Mouse (Mus musculus) embryonic facial prominence, embryonic 15.5 days (tissue): ENCODE measurements at regions not wholly inside any gene's neighbourhood (a gene's known extent, or its start where the extent isn't known, plus 50 kb on each side); places are given as distances from the start of the nearest gene placed in this dataset.

Source experiments
- ATAC-seq: fragments of 200-750 bp; cut with Nextera tagmentation; 2 replicates; pipeline ENCODE4 v1.8.0; 2017; ENCODE audit warnings: low read depth, moderate TSS enrichment; ENCODE audit not compliant: insufficient number of reproducible peaks, low FRiP score, low TSS enrichment
- H3K27ac ChIP-seq: fragments of 300-500 bp; sonication (generic); replicated peaks from 2 replicates; pipeline ENCODE4 v1.5.1; 2015; ENCODE audit warnings: mild to moderate bottlenecking, inconsistent platforms
- H3K27me3 ChIP-seq: fragments of 300-500 bp; sonication (generic); 2 replicates; pipeline ENCODE4 v1.6.1; 2015; ENCODE audit warnings: inconsistent platforms
- H3K36me3 ChIP-seq: fragments of 300-500 bp; sonication (generic); 2 replicates; pipeline ENCODE4 v1.6.1; 2015; ENCODE audit warnings: mild to moderate bottlenecking, inconsistent platforms
- H3K4me1 ChIP-seq: fragments of 300-500 bp; sonication (generic); 2 replicates; pipeline ENCODE4 v1.6.1; 2015; ENCODE audit warnings: inconsistent platforms
- H3K4me2 ChIP-seq: fragments of 300-500 bp; sonication (generic); replicated peaks from 2 replicates; pipeline ENCODE4 v1.6.1; 2015; ENCODE audit warnings: mild to moderate bottlenecking, inconsistent platforms
- H3K4me3 ChIP-seq: fragments of 300-500 bp; sonication (generic); replicated peaks from 2 replicates; pipeline ENCODE4 v1.5.1; 2015; ENCODE audit warnings: mild to moderate bottlenecking, inconsistent platforms
- H3K9ac ChIP-seq: fragments of 300-500 bp; sonication (generic); 2 replicates; pipeline ENCODE4 v1.6.1; 2015; ENCODE audit warnings: inconsistent platforms
- H3K9me3 ChIP-seq: fragments of 300-500 bp; sonication (generic); replicated peaks from 2 replicates; pipeline ENCODE4 v1.6.1; 2016; ENCODE audit warnings: inconsistent platforms
- WGBS: fragments of 180-500 bp; shearing (Covaris S2); methylation state at CpG from one replicate; pipeline ENCODE4 v1.1.7; 2015; 5-methylcytosine and 5-hydroxymethylcytosine counted together

DNA sequence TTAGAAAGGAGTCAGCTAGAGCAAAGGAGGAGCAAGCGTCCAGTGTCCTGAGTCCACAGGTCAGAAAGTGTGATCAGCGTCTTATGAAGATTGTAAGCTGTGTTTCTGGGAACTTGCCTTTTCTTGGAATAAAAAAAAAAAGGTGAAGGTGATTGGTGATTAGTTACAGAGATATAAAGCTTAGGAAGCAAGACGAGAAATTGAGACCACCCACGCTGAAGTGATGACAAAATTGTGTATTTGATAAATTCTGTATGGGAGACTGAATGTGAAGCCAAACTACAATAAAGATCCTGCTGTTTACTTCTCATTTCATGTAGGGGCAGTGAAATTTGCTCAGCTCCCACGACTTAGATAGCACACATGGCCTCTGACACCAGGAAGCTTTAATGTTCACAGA, 109.0 kb upstream of the Spats2l start:
- no peak for ATAC-seq
- H3K4me2 ChIP-seq: no peak overlapping the region
- WGBS: 63% methylated on average over 5 of the region's 5 CpGs

DNA sequence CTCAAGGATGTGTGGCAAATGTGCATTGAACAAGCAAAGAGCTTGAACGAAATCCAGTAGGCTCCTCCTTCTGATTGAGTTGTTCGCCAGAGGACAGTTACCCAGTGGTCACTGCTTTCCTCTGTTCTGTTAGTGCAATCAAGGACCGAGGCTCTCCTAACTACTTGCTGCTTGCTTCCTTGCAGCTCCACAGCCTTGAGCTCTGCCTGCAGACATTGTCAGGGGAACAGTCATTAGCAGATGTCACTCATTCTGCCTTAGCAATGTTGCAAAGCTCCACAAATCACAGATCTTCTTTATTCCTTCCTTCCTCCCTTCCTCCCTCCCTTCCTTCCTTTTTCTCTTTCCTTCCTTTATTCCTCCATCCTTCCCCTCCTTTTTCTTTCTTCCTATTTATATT, 108.2 kb upstream of the Spats2l start:
- no peaks in the 10 kb centered on the region for H3K36me3 ChIP-seq
- H3K4me1 ChIP-seq: no peaks in the 10 kb centered on the region
- H3K4me2 ChIP-seq: no peak overlapping the region
- H3K27me3 ChIP-seq: no peaks in the 10 kb centered on the region
- H3K27ac ChIP-seq: no peak overlapping the region
- H3K9ac ChIP-seq: no peak overlapping the region
- no peak for ATAC-seq
- H3K4me3 ChIP-seq: no peak overlapping the region
- no peaks in the 10 kb centered on the region for H3K9me3 ChIP-seq
- 54% methylated on average over 3 of the region's 3 CpGs for WGBS

More for the DNA sequence above, 109.0 kb upstream of the Spats2l start:
- Histone ChIP-seq H3K4me3 (no peak overlapping the region), H3K4me1 (no peaks in the 10 kb centered on the region), H3K36me3 (no peaks in the 10 kb centered on the region), H3K27ac (no peak overlapping the region), H3K9me3 (no peaks in the 10 kb centered on the region), H3K9ac (no peak overlapping the region), H3K27me3 (no peaks in the 10 kb centered on the region)

DNA sequence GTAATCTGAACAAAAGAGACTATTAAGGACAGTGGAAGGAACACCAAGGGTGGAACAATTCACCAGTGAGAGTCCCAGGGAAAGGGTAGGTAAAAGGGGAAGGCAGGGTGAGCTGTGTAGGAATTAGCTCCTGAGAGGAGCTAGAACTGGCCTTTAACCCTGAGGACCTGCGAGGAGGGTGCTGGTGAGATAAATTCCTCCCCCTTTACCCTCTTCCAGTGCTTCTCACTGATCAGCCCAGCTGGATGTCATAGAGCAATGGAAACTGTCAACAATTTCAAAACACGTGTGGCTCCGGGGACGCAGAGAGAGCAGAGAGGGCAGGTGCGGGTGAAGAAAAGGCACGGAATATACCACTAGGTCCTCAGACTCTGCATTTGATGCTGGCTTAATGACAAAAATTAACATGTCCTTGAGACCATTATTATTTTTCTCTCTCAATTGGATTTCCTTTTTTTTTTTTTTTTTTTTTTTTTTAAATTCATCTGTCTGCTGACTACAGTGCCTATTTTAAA, 107.7 kb upstream of the Spats2l start:
- Histone ChIP-seq H3K4me2 (no peak overlapping the region), H3K9me3 (no peaks in the 10 kb centered on the region), H3K27ac (no peak overlapping the region), H3K9ac (no peak overlapping the region), H3K27me3 (no peaks in the 10 kb centered on the region), H3K36me3 (no peaks in the 10 kb centered on the region), H3K4me1 (no peaks in the 10 kb centered on the region), H3K4me3 (no peak overlapping the region)
- ATAC-seq: no peak
- 62% methylated on average over 6 of the region's 6 CpGs for WGBS

DNA sequence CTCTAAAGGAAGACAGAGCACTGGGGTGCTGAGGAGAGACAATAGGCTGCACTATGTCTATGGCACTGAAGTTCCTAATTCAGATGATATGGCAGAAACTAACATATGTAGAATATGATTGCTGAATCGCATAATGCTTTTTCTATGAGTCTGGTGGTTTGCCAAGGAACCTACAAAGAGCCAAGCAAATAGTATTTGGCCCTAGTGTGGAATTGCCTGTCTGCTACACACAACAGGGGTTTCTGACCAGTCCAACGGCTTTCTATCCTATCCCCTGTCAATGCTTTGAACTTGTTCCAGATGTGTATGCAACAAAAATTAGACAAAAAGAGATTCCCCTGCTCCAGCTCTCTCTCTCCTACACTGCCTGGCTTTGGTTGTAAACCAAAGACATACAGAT, 100.5 kb upstream of the Spats2l start:
- Histone ChIP-seq H3K9ac (no peak overlapping the region), H3K27ac (peak overlapping the region; percentile 0; the same call in 1 of the 2 replicates), H3K4me1 (peaks cover 5% of the 10 kb centered on the region; the same call in 1 of the 2 replicates), H3K36me3 (no peaks in the 10 kb centered on the region), H3K4me2 (no peak overlapping the region), H3K4me3 (no peak overlapping the region), H3K9me3 (no peaks in the 10 kb centered on the region), H3K27me3 (no peaks in the 10 kb centered on the region)
- no peak for ATAC-seq
- 30% methylated on average over 2 of the region's 2 CpGs for WGBS

DNA sequence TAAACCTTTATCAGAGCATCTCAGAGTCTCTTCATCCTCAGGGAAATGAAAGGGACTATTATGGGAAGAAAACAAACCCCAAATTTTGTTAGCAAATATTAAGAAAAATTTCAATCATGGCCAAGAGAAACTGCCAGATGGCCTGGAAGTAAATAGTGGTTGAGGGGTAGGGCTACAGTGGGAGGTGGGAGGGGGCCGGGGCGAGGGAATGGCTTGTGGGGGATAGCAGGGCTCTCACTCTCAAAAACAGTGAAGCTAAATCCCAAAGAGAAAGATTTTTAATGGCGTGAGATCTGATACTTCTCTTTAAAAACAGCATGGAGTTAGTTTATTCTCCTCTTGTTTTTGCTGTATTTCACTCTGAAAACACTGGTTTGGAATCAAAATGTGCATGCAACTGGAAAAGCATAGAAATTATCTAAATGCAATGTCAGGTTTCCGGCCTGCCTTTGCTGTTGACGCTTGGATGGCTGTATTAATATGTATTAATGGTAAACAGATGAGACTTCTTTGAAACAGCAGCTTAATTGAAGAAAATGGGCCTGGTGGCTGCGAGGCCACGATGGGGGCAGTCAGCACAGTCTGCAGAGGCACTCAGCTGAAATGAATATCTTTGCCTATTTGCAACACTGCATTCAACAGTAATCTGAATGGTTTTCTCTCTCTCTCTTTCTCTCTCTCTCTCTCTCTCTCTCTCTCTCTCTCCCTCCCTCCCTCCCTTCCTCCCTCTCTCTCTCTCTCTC, 99.8 kb upstream of the Spats2l start:
- WGBS: 22% methylated on average over 7 of the region's 7 CpGs
- H3K27me3 ChIP-seq: no peaks in the 10 kb centered on the region
- H3K9ac ChIP-seq: no peak overlapping the region
- peaks cover 5% of the 10 kb centered on the region; the same call in 1 of the 2 replicates for H3K4me1 ChIP-seq
- H3K27ac ChIP-seq: peak overlapping the region; percentile 0
- no peak overlapping the region for H3K4me2 ChIP-seq
- H3K9me3 ChIP-seq: no peaks in the 10 kb centered on the region
- H3K36me3 ChIP-seq: no peaks in the 10 kb centered on the region
- no peak for ATAC-seq
- H3K4me3 ChIP-seq: no peak overlapping the region

DNA sequence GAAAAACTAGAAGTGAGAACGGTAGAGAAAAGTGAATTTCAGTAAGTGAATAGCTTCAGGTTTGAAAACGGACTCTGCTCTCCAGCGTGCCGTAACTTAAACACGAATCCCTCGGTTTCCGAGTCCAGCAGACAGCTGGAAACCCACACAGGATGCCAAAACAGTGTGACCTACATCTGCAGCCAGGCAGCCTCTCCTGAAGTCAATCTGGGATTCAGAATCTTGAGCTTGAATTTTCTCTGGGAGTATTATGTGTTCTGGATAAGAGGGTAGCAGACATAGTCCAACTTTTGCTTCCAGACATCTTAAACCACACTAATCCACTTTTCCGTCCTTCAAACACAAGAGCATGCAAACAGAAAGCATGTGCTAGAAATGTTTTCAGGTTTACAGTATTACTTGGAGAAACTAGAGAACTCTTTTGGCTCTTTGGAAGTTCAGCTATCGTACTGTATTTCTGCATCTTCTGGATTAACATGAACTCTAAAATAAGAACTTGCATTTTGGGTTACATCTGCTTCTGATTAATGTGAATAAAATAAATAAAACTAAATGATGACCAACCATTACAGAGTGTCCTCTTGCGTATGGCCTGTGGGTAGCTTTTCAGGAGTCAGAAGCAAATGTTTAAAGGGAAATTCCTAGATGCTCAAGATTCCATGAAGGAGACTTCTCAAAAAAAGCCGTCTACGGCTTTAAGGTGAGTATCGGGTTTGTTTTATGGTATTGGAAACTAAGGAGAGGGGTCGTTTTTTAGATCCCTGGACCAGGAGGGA, 89.4 kb upstream of the Spats2l start:
- no peaks in the 10 kb centered on the region for H3K27me3 ChIP-seq
- no peaks in the 10 kb centered on the region for H3K36me3 ChIP-seq
- H3K27ac ChIP-seq: peak overlapping the region; percentile 56; the same call in 1 of the 2 replicates
- WGBS: 33% methylated on average over 14 of the region's 14 CpGs
- no peak overlapping the region for H3K9ac ChIP-seq
- H3K4me3 ChIP-seq: no peak overlapping the region
- no peak; the same call in 1 of the 2 replicates for ATAC-seq
- H3K4me2 ChIP-seq: no peak overlapping the region
- 0 out of 2 replicates have a peak, but pooled peaks cover 6% of the 10 kb centered on the region for H3K4me1 ChIP-seq
- H3K9me3 ChIP-seq: no peaks in the 10 kb centered on the region

DNA sequence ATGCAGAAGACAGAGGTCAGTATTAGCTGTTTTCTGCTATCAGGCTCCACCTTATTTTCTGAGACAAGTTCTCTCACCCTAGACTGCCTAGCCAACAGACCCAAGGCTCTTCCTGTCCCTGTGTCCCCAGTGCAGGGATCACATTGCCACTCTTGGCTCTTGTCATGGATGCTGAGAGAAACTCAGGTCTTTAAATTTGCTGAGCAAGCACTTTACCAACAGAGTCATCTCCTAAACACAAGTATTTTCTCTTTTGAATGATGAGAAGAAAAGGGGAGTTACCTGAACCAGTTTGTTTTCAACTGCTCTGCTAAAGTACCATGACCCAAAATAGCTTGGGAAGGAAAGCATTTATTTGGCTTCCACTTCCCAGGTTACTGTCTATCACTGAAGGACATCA, 84.7 kb upstream of the Spats2l start:
- Histone ChIP-seq H3K4me1 (0 out of 2 replicates have a peak, but pooled peaks cover 6% of the 10 kb centered on the region), H3K4me3 (no peak overlapping the region), H3K36me3 (no peaks in the 10 kb centered on the region), H3K27ac (no peak overlapping the region), H3K27me3 (no peaks in the 10 kb centered on the region), H3K9ac (no peak overlapping the region), H3K4me2 (no peak overlapping the region), H3K9me3 (no peaks in the 10 kb centered on the region)
- ATAC-seq: no peak

DNA sequence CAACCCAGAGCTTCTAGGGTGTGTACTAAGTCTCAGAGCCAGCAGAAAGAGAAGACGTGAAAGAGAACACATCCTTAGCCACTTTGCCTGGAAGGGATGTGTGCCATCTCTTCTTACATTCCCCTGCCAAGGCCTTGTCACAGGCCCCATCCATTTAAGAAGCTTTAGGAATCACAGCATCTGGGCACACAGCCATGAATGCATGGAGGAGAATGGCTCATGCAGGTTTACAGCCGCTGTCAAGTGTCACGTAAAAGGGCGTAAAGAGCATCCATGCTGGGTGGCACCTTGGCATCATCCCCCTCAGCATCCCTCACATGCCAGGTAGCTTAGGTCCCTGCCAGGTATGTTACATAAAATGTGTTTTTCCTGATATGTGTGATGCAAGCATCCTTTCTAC, 66.1 kb upstream of the Spats2l start:
- Histone ChIP-seq H3K4me2 (no peak overlapping the region), H3K27me3 (no peaks in the 10 kb centered on the region), H3K4me3 (no peak overlapping the region), H3K9ac (no peak overlapping the region), H3K9me3 (no peaks in the 10 kb centered on the region), H3K4me1 (peaks cover 16% of the 10 kb centered on the region; the same call in 1 of the 2 replicates), H3K27ac (0 out of 2 replicates have a peak overlapping the region, but pooled peaks have one; percentile 39), H3K36me3 (no peaks in the 10 kb centered on the region)
- ATAC-seq: no peak
- WGBS: 69% methylated on average over 4 of the region's 4 CpGs

DNA sequence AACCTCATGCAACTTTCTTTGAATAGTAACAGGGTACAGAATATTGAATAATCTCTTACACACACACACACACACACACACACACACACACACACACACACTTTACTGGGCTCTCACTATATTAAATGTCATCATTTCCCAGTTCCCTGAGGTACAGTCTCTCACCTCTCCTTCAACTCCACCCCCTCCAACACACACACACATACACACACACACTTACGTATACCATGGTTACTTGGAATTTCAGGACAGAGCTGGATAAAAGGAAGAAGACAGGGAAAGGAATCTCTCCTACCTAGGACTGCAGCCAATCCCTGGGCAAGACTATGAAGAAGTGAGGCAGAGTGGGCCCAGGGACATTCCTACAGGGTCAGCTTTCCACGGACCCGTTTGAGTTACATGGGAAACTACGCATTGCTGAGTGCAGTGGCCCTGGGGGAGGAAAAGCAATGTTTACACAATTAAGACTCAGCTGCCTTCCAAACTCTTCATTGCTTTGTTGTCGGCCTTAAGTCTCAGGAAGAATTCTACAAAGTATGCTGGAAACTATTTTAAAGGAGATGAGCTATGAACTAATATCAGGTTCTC, 61.0 kb upstream of the Spats2l start:
- ATAC-seq: no peak
- 23% methylated on average over 5 of the region's 5 CpGs for WGBS
- Histone ChIP-seq H3K9me3 (no peaks in the 10 kb centered on the region), H3K9ac (no peak overlapping the region), H3K27me3 (no peaks in the 10 kb centered on the region), H3K4me2 (no peak overlapping the region), H3K27ac (no peak overlapping the region), H3K4me1 (peaks cover 11% of the 10 kb centered on the region; the same call in 1 of the 2 replicates), H3K4me3 (no peak overlapping the region), H3K36me3 (no peaks in the 10 kb centered on the region)

DNA sequence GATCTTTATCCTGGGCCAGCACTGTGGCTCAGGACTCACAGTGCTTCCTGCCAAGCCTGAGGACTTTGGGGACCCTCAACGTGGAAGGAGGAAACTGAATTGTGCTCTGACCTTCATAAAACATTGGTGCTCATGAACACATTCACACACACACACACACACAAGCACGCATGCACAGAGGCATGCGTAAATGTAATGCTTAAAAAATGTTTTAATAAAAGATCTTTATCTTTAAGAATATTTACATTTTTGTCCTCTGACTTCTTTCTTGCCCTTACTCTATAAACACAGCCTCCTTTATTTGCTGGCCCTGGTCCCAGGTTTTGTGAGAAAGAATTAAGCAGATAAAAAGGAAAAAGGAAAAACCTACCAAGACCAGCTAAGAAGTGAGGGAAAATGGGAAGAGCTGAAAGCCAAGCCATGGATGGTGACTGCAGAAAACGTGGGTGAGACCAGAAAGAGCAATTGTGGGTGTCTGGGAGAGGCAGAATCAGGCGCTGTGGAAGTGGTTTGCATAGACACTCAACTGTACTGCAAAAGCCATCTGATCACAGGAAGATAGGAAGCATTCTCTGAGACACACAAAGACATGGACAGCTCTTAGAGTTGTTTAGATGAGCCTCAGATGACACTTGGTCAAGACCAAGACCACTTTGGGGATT, 56.7 kb upstream of the Spats2l start:
- Histone ChIP-seq H3K27ac (no peak overlapping the region), H3K9me3 (no peaks in the 10 kb centered on the region), H3K4me3 (no peak overlapping the region), H3K9ac (no peak overlapping the region), H3K36me3 (no peaks in the 10 kb centered on the region), H3K4me1 (peaks cover 7% of the 10 kb centered on the region; the same call in 1 of the 2 replicates), H3K4me2 (no peak overlapping the region), H3K27me3 (no peaks in the 10 kb centered on the region)
- 63% methylated on average over 5 of the region's 5 CpGs for WGBS
- ATAC-seq: no peak

DNA sequence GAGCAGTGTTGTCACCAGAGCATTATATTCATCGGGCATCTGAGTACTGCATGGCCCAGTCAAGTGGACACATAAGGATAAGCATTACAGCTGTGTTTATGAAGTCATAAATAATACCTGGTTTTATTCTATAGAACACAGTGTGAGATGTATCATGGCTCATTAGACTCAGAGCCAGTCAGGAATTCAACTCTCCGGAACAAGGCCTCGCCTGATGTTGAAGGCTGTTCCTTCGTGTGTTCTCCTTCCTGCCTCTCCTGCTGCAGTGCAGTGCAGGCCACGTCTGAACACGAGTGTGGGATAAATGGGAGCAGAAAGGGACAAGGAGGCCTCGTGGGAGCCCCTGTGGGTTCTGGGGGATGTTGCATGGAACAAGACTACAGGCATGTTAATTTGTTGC, 55.6 kb upstream of the Spats2l start:
- H3K27me3 ChIP-seq: no peaks in the 10 kb centered on the region
- 69% methylated on average over 7 of the region's 7 CpGs for WGBS
- no peak overlapping the region for H3K27ac ChIP-seq
- H3K9ac ChIP-seq: no peak overlapping the region
- H3K4me1 ChIP-seq: no peaks in the 10 kb centered on the region
- H3K4me3 ChIP-seq: no peak overlapping the region
- H3K9me3 ChIP-seq: no peaks in the 10 kb centered on the region
- no peaks in the 10 kb centered on the region for H3K36me3 ChIP-seq
- H3K4me2 ChIP-seq: no peak overlapping the region
- no peak for ATAC-seq
